Mouse (Mus musculus): Measurements from ENCODE around the gene Olfr612. TPM values are rescaled to one million over a fixed set of nuclear protein-coding genes. Genes with fewer than 3 reads are reported as not detected.
"Not testable (repeated sequence)": the region's sequence is repeated elsewhere in the genome, so short reads cannot be mapped to it uniquely, and the experiment has no call there.

The Olfr612 gene
- total RNA-seq (2018; cell fraction: chromatin; rRNA removed) = not detected
- total RNA-seq (2018; cell fraction: cytosol; rRNA removed) = not detected
- total RNA-seq (2018; cell fraction: nucleus; rRNA removed) = not detected
- polyA plus RNA-seq (2018) = not detected in 3 replicates

GRCm38 (mm10) chr7:103542617-103543016, at the start of gene Olfr612:
TSS of gene Olfr612 (minus strand) at chr7:103542717.
- not testable (repeated sequence) for H3K36me3 ChIP-seq (ENCODE audit: inconsistent target); H3K27ac ChIP-seq; H3K79me2 ChIP-seq (ENCODE audit: inconsistent target); H3K4me3 ChIP-seq (ENCODE audit: inconsistent target)
- WGBS (ENCODE audit: missing documents) = 100% methylated on average over 2 of the region's 2 CpGs

- Histone ChIP-seq H3K36me3 (ENCODE audit: inconsistent target) (no peaks in the 10 kb centered on the region), H3K4me3 (ENCODE audit: inconsistent target) (no peak within 1 kb of the TSS), H3K27ac (no peak within 1 kb of the TSS), H3K79me2 (ENCODE audit: inconsistent target) (no peaks in the 10 kb centered on the region)
- 57% methylated on average over 2 of the region's 2 CpGs for WGBS (ENCODE audit: missing documents)
Observed at GRCm38 (mm10) chr7:103589803-103590202, 47.3 kb upstream of the Olfr612 start, which contains the start of gene Olfr618. TSS of gene Olfr618 (plus strand) at chr7:103590103.

- Histone ChIP-seq H3K36me3 (ENCODE audit: inconsistent target) (no peaks in the 10 kb centered on the region), H3K27ac (no peak within 1 kb of the TSS), H3K79me2 (ENCODE audit: inconsistent target) (no peaks in the 10 kb centered on the region), H3K4me3 (ENCODE audit: inconsistent target) (no peak within 1 kb of the TSS)
- WGBS (ENCODE audit: missing documents) = 92% methylated on average over 1 of the region's 1 CpGs
Observed at GRCm38 (mm10) chr7:103572761-103573160, 30.2 kb upstream of the Olfr612 start, which contains the start of gene Olfr617. TSS of gene Olfr617 (plus strand) at chr7:103573061.

- no peaks in the 10 kb centered on the region for H3K79me2 ChIP-seq (ENCODE audit: inconsistent target)
- WGBS (ENCODE audit: missing documents) = 74% methylated on average over 3 of the region's 3 CpGs
Observed at GRCm38 (mm10) chr7:103569043-103569442, 26.5 kb upstream of the Olfr612 start, which contains the start of gene Olfr616. TSS of gene Olfr616 (minus strand) at chr7:103569143.

GRCm38 (mm10) chr7:103555779-103556178, 13.3 kb upstream of the Olfr612 start, which contains the start of gene Olfr615:
TSS of gene Olfr615 (plus strand) at chr7:103556079.
- H3K36me3 ChIP-seq (ENCODE audit: inconsistent target) = no peaks in the 10 kb centered on the region
- no peak within 1 kb of the TSS for H3K27ac ChIP-seq
- no CpG with 5 or more reads among the region's 2 CpGs for WGBS (ENCODE audit: missing documents)
- H3K79me2 ChIP-seq (ENCODE audit: inconsistent target) = no peaks in the 10 kb centered on the region
- no peak within 1 kb of the TSS for H3K4me3 ChIP-seq (ENCODE audit: inconsistent target)

More at GRCm38 (mm10) chr7:103569043-103569442, 26.5 kb upstream of the Olfr612 start, which contains the start of gene Olfr616:
- H3K27ac ChIP-seq = no peak within 1 kb of the TSS
- no peaks in the 10 kb centered on the region for H3K36me3 ChIP-seq (ENCODE audit: inconsistent target)
- H3K4me3 ChIP-seq (ENCODE audit: inconsistent target) = no peak within 1 kb of the TSS

- Histone ChIP-seq H3K79me2 (ENCODE audit: inconsistent target) (no peaks in the 10 kb centered on the region), H3K4me3 (ENCODE audit: inconsistent target) (no peak within 1 kb of the TSS), H3K36me3 (ENCODE audit: inconsistent target) (no peaks in the 10 kb centered on the region), H3K27ac (no peak within 1 kb of the TSS)
- 65% methylated on average over 2 of the region's 2 CpGs for WGBS (ENCODE audit: missing documents)
Observed at GRCm38 (mm10) chr7:103547774-103548173, 5.3 kb upstream of the Olfr612 start, which contains the start of gene Olfr613. TSS of gene Olfr613 (plus strand) at chr7:103548074.

GRCm38 (mm10) chr7:103520746-103521145, 21.8 kb downstream of the Olfr612 start, which contains the start of gene Olfr611:
TSS of gene Olfr611 (minus strand) at chr7:103520846.
- 50% methylated on average over 1 of the region's 1 CpGs for WGBS (ENCODE audit: missing documents)
- H3K36me3 ChIP-seq (ENCODE audit: inconsistent target); H3K79me2 ChIP-seq (ENCODE audit: inconsistent target); H3K4me3 ChIP-seq (ENCODE audit: inconsistent target); H3K27ac ChIP-seq: not testable (repeated sequence)

- no peak within 1 kb of the TSS for H3K4me3 ChIP-seq (ENCODE audit: inconsistent target)
- H3K27ac ChIP-seq = no peak within 1 kb of the TSS
- H3K79me2 ChIP-seq (ENCODE audit: inconsistent target) = no peaks in the 10 kb centered on the region
- 85% methylated on average over 2 of the region's 2 CpGs for WGBS (ENCODE audit: missing documents)
- no peaks in the 10 kb centered on the region for H3K36me3 ChIP-seq (ENCODE audit: inconsistent target)
Observed at GRCm38 (mm10) chr7:103512022-103512421, 30.5 kb downstream of the Olfr612 start, which contains the start of gene Olfr610. TSS of gene Olfr610 (minus strand) at chr7:103512122.

- WGBS (ENCODE audit: missing documents) = 92% methylated on average over 1 of the region's 1 CpGs
- Histone ChIP-seq H3K79me2 (ENCODE audit: inconsistent target) (no peaks in the 10 kb centered on the region), H3K36me3 (ENCODE audit: inconsistent target) (no peaks in the 10 kb centered on the region), H3K27ac (no peak within 1 kb of the TSS), H3K4me3 (ENCODE audit: inconsistent target) (no peak within 1 kb of the TSS)
Observed at GRCm38 (mm10) chr7:103497962-103498361, 44.6 kb downstream of the Olfr612 start, which contains the start of gene Olfr609. TSS of gene Olfr609 (minus strand) at chr7:103498062.

Other genes with a start within 250 kb of the Olfr612 start
- gene Olfr596, start 237.1 kb downstream of the Olfr612 start, polyA plus RNA-seq (2018) = not detected in 3 replicates
- gene Olfr597, start 226.4 kb downstream of the Olfr612 start, polyA plus RNA-seq (2018) = not detected in 3 replicates
- not detected in 3 replicates for gene Olfr598, start 219.1 kb downstream of the Olfr612 start, polyA plus RNA-seq (2018)
- gene Olfr599, start 206.8 kb downstream of the Olfr612 start, polyA plus RNA-seq (2018) = not detected in 3 replicates
- gene Olfr600, start 193.0 kb downstream of the Olfr612 start, polyA plus RNA-seq (2018) = not detected in 3 replicates
- gene Olfr601, start 180.1 kb downstream of the Olfr612 start, polyA plus RNA-seq (2018) = not detected in 3 replicates
- gene Olfr603, start 156.5 kb downstream of the Olfr612 start, polyA plus RNA-seq (2018) = not detected in 3 replicates
- not detected in 3 replicates for gene Usp17lc, start 127.6 kb downstream of the Olfr612 start, polyA plus RNA-seq (2018)
- not detected in 3 replicates for gene Olfr605, start 97.3 kb downstream of the Olfr612 start, polyA plus RNA-seq (2018)
- not detected in 3 replicates for gene Olfr606, start 93.7 kb downstream of the Olfr612 start, polyA plus RNA-seq (2018)
- gene Olfr607, start 78.6 kb downstream of the Olfr612 start, polyA plus RNA-seq (2018) = not detected in 3 replicates
- not detected in 3 replicates for gene Olfr608, start 72.8 kb downstream of the Olfr612 start, polyA plus RNA-seq (2018)
- not detected in 3 replicates for gene Olfr609, start 44.7 kb downstream of the Olfr612 start, polyA plus RNA-seq (2018)
- not detected in 3 replicates for gene Olfr610, start 30.6 kb downstream of the Olfr612 start, polyA plus RNA-seq (2018)
- not detected in 3 replicates for gene Olfr611, start 21.9 kb downstream of the Olfr612 start, polyA plus RNA-seq (2018)
- gene Olfr613, start 5.4 kb upstream of the Olfr612 start, polyA plus RNA-seq (2018) = not detected in 3 replicates
- gene Olfr615, start 13.4 kb upstream of the Olfr612 start, polyA plus RNA-seq (2018) = not detected in 3 replicates
- not detected in 3 replicates for gene Olfr616, start 26.4 kb upstream of the Olfr612 start, polyA plus RNA-seq (2018)
- gene Olfr617, start 30.3 kb upstream of the Olfr612 start, polyA plus RNA-seq (2018) = not detected in 3 replicates
- gene Olfr618, start 47.4 kb upstream of the Olfr612 start, polyA plus RNA-seq (2018) = not detected in 3 replicates
- not detected in 3 replicates for gene Olfr619, start 57.9 kb upstream of the Olfr612 start, polyA plus RNA-seq (2018)
- gene Olfr620, start 69.8 kb upstream of the Olfr612 start, polyA plus RNA-seq (2018) = not detected in 3 replicates
- not detected in 3 replicates for gene Olfr622, start 100.0 kb upstream of the Olfr612 start, polyA plus RNA-seq (2018)
- gene Olfr623, start 121.0 kb upstream of the Olfr612 start, polyA plus RNA-seq (2018) = not detected in 3 replicates
- 0.09 to 0.15 TPM (median 0.09 TPM) in 3 replicates for gene Olfr624, start 128.5 kb upstream of the Olfr612 start, polyA plus RNA-seq (2018)
- not detected in 3 replicates for gene Olfr625-ps1, start 140.0 kb upstream of the Olfr612 start, polyA plus RNA-seq (2018)
- gene Olfr243, start 172.0 kb upstream of the Olfr612 start, polyA plus RNA-seq (2018) = not detected in 3 replicates
- gene Olfr628, start 187.7 kb upstream of the Olfr612 start, polyA plus RNA-seq (2018) = not detected in 3 replicates
- gene Olfr629, start 202.2 kb upstream of the Olfr612 start, polyA plus RNA-seq (2018) = not detected in 3 replicates
- gene Olfr630, start 214.6 kb upstream of the Olfr612 start, polyA plus RNA-seq (2018) = not detected in 3 replicates
- not detected in 3 replicates for gene Olfr69, start 228.9 kb upstream of the Olfr612 start, polyA plus RNA-seq (2018)
- gene Olfr68, start 237.0 kb upstream of the Olfr612 start, polyA plus RNA-seq (2018) = not detected in 3 replicates
- not detected in 3 replicates for gene Olfr67, start 249.1 kb upstream of the Olfr612 start, polyA plus RNA-seq (2018)